Mouse (Mus musculus) lung, adult 10 weeks (tissue): Measurements from ENCODE around the gene Nphs2. TPM values are rescaled to one million over a fixed set of nuclear protein-coding genes. Genes with fewer than 3 reads are reported as not detected.

ENCODE experiments used
- polyA plus RNA-seq: library from polyadenylated mRNA; stranded (reverse); fragments of 350-450 nt; fragmentation: Illumina TruSeq; extraction: RNeasy Lipid Tissue Mini Kit (QIAGEN cat#74804); gene quantifications from one replicate; pipeline ENCODE4 v1.2.3, GENCODE M21; 2014; ENCODE audit warnings: low read depth, low replicate concordance; ENCODE audit not compliant: insufficient read depth

Nphs2 gene
- polyA plus RNA-seq: 0.14 TPM

GRCm38 (mm10) chr1:156310630-156311029, at the start of gene Nphs2:
TSS of gene Nphs2 (plus strand) at chr1:156310727.

GRCm38 (mm10) chr1:156302911-156303749, 7.4 kb upstream of the Nphs2 start, which contains the start of gene Tdrd5:
TSS of gene Tdrd5 (minus strand) at chr1:156303664.

GRCm38 (mm10) chr1:156365740-156366139, 55.2 kb downstream of the Nphs2 start, which contains the start of gene Gm2000:
TSS of gene Gm2000 (plus strand) at chr1:156366040.

Other genes with a start within 250 kb of the Nphs2 start
- not detected for gene Fam163a, start 105.7 kb upstream of the Nphs2 start, polyA plus RNA-seq
- 0.44 TPM for gene Tdrd5, start 7.1 kb upstream of the Nphs2 start, polyA plus RNA-seq
- gene Gm2000, start 55.3 kb downstream of the Nphs2 start, polyA plus RNA-seq: 340 TPM
- gene Axdnd1, start 110.4 kb downstream of the Nphs2 start, polyA plus RNA-seq: 0.66 TPM
- gene Soat1, start 163.6 kb downstream of the Nphs2 start, polyA plus RNA-seq: 27.9 TPM
- 0.73 TPM for gene Gm10031, start 213.3 kb downstream of the Nphs2 start, polyA plus RNA-seq
- gene Abl2, start 248.1 kb downstream of the Nphs2 start, polyA plus RNA-seq: 3.2 TPM